Mouse (Mus musculus) megakaryocyte, embryonic 14.5 days (primary cell): ENCODE measurements around the gene Hmg20b. TPM values are rescaled to one million over a fixed set of nuclear protein-coding genes. Genes with fewer than 3 reads are reported as not detected.

Experiments
- H3K27me3 ChIP-seq: replicated peaks from 2 replicates; pipeline ENCODE3; 2012; ENCODE audit warnings: inconsistent platforms
- H3K36me3 ChIP-seq: replicated peaks from 2 replicates; pipeline ENCODE3; 2012; ENCODE audit warnings: low read length, inconsistent platforms, mixed read lengths
- H3K4me1 ChIP-seq: 2 replicates; pipeline ENCODE4 v1.6.1; 2012; ENCODE audit warnings: inconsistent platforms
- H3K4me3 ChIP-seq: replicated peaks from 2 replicates; pipeline ENCODE3; 2012; ENCODE audit warnings: moderate library complexity, mild to moderate bottlenecking, inconsistent platforms
- H3K9me3 ChIP-seq: 2 replicates; pipeline ENCODE4 v1.6.1; 2012; ENCODE audit warnings: inconsistent platforms
- FLI1 ChIP-seq: IDR thresholded peaks from 2 replicates; pipeline ENCODE4 v1.6.1; 2012; ENCODE audit warnings: low read length, inconsistent platforms, mixed read lengths
- GATA1 ChIP-seq: IDR thresholded peaks from 3 replicates; pipeline ENCODE4 v1.6.1; 2012; ENCODE audit warnings: mixed read lengths, low read length, inconsistent platforms, borderline replicate concordance
- polyA plus RNA-seq: library from polyadenylated mRNA; stranded (reverse); fragments of >175 nt; gene quantifications from 2 replicates; pipeline ENCODE4 v1.2.3, GENCODE M21; 2012; ENCODE audit warnings: low replicate concordance; ENCODE audit not compliant: insufficient read depth

Gene Hmg20b
- polyA plus RNA-seq, 1 experiment, result 302 TPM

GRCm38 (mm10) chr10:81389801-81390677, 39.8 kb upstream of the Hmg20b start:
- TF ChIP-seq GATA1, result no peak
- no peak for TF ChIP-seq FLI1
- Histone ChIP-seq H3K9me3 (no peaks in the 10 kb centered on the region), H3K27me3 (peaks cover 4% of the 10 kb centered on the region), H3K36me3 (peaks cover 56% of the 10 kb centered on the region), H3K4me1 (peaks cover 79% of the 10 kb centered on the region), H3K4me3 (no peak overlapping the region)

GRCm38 (mm10) chr10:81389373-81389772, 39.1 kb upstream of the Hmg20b start:
- peaks cover 77% of the 10 kb centered on the region for H3K4me1 ChIP-seq
- no peaks in the 10 kb centered on the region for H3K9me3 ChIP-seq
- no peak for TF ChIP-seq FLI1
- TF ChIP-seq GATA1, result no peak
- H3K27me3 ChIP-seq, result no peaks in the 10 kb centered on the region
- H3K4me3 ChIP-seq, result no peak overlapping the region
- H3K36me3 ChIP-seq, result peaks cover 56% of the 10 kb centered on the region

GRCm38 (mm10) chr10:81388505-81389055, 38.3 kb upstream of the Hmg20b start, which contains the start of gene Gm48552:
Gm48552 (plus strand) TSS chr10:81389005.
- no peak for TF ChIP-seq FLI1
- TF ChIP-seq GATA1, result no peak
- Histone ChIP-seq H3K4me3 (no peak within 1 kb of the TSS), H3K4me1 (peaks cover 69% of the 10 kb centered on the region), H3K27me3 (no peaks in the 10 kb centered on the region), H3K9me3 (no peaks in the 10 kb centered on the region), H3K36me3 (peaks cover 56% of the 10 kb centered on the region)

- Histone ChIP-seq H3K4me3 (peak overlapping the region; percentile 33), H3K27me3 (no peaks in the 10 kb centered on the region), H3K9me3 (no peaks in the 10 kb centered on the region), H3K4me1 (peaks cover 67% of the 10 kb centered on the region), H3K36me3 (peaks cover 56% of the 10 kb centered on the region)
- TF ChIP-seq GATA1 (no peak), FLI1 (no peak)
These were observed 37.4 kb upstream of the Hmg20b start for GRCm38 (mm10) chr10:81387716-81388115.

- H3K9me3 ChIP-seq, result no peaks in the 10 kb centered on the region
These were observed 35.5 kb upstream of the Hmg20b start for GRCm38 (mm10) chr10:81385603-81386306.

GRCm38 (mm10) chr10:81384605-81384982, 34.3 kb upstream of the Hmg20b start:
- H3K27me3 ChIP-seq, result no peaks in the 10 kb centered on the region
- H3K4me3 ChIP-seq, result peak overlapping the region; percentile 91
- peaks cover 41% of the 10 kb centered on the region for H3K36me3 ChIP-seq
- TF ChIP-seq GATA1 (no peak), FLI1 (no peak)
- H3K4me1 ChIP-seq, result peaks cover 77% of the 10 kb centered on the region
- H3K9me3 ChIP-seq, result no peaks in the 10 kb centered on the region

More at GRCm38 (mm10) chr10:81385603-81386306, 35.5 kb upstream of the Hmg20b start:
- H3K27me3 ChIP-seq, result no peaks in the 10 kb centered on the region
- H3K4me1 ChIP-seq, result peaks cover 77% of the 10 kb centered on the region
- H3K36me3 ChIP-seq, result peaks cover 47% of the 10 kb centered on the region
- TF ChIP-seq FLI1, result no peak
- TF ChIP-seq GATA1, result no peak
- peak overlapping the region; percentile 91 for H3K4me3 ChIP-seq

- Histone ChIP-seq H3K4me1 (peaks cover 79% of the 10 kb centered on the region), H3K9me3 (no peaks in the 10 kb centered on the region), H3K4me3 (peak within 1 kb of the TSS; percentile 91), H3K27me3 (no peaks in the 10 kb centered on the region), H3K36me3 (peaks cover 35% of the 10 kb centered on the region)
- TF ChIP-seq GATA1 (no peak), FLI1 (peak; percentile 91)
These were observed 33.7 kb upstream of the Hmg20b start, which contains the start of the genes Dohh and Gm48551 for GRCm38 (mm10) chr10:81383802-81384604. Dohh (plus strand) TSS chr10:81384428. Gm48551 (plus strand) TSS chr10:81384466.

- Histone ChIP-seq H3K4me1 (peaks cover 78% of the 10 kb centered on the region), H3K9me3 (no peaks in the 10 kb centered on the region)
These were observed 31.8 kb upstream of the Hmg20b start for GRCm38 (mm10) chr10:81382039-81382438.

More at GRCm38 (mm10) chr10:81382039-81382438, 31.8 kb upstream of the Hmg20b start:
- Histone ChIP-seq H3K36me3 (peaks cover 18% of the 10 kb centered on the region), H3K4me3 (peak overlapping the region; percentile 83), H3K27me3 (no peaks in the 10 kb centered on the region)
- TF ChIP-seq FLI1 (peak; percentile 82), GATA1 (peak; percentile 99)
